Mouse (Mus musculus): ENCODE measurements around the gene Acer3. TPM values are rescaled to one million over a fixed set of nuclear protein-coding genes. Genes with fewer than 3 reads are reported as not detected.
A peak's percentile ranks its signal among the peaks of the same experiment; 100 is the strongest.

The Acer3 gene
- total and polyA plus RNA-seq, 3 experiments = 17.2 to 41.7 TPM; not detected in 1

- Histone ChIP-seq H3K9ac (ENCODE audit: control insufficient read depth, low read depth, low read length, poor library complexity, severe bottlenecking) (no peak within 1 kb of the TSS), H3K27me3 (ENCODE audit: control insufficient read depth in 1 of 2, insufficient read depth in 2 of 2, low read length in 2 of 2) (peaks cover 0 to 1% of the 10 kb centered on the region in 2 experiments; a peak in 1 of 4 replicates), H3K79me2 (ENCODE audit: control insufficient read depth, insufficient read depth, low read length, poor library complexity) (no peaks in the 10 kb centered on the region), H3K27ac (ENCODE audit: control insufficient read depth, low read depth, low read length) (no peak within 1 kb of the TSS), H3K4me1 (ENCODE audit: control insufficient read depth in 1 of 2, insufficient read depth in 2 of 2, low read length in 2 of 2) (peaks cover 0 to 5% of the 10 kb centered on the region in 2 experiments; a peak in 2 of 4 replicates), H3K36me3 (ENCODE audit: control insufficient read depth in 1 of 2, insufficient read depth in 2 of 2, low read length in 2 of 2) (no peaks in the 10 kb centered on the region; a peak in 1 of 4 replicates), H3K9me3 (replicated peaks; ENCODE audit: insufficient read depth, low read length) (no peaks in the 10 kb centered on the region), H3K4me3 (ENCODE audit: control insufficient read depth in 1 of 2, insufficient read depth in 1 of 2, low read depth in 2 of 2, low read length in 2 of 2) (no peak within 1 kb of the TSS)
- DNase-seq (ENCODE audit: low read depth, low spot score) = no peak
- TF ChIP-seq ZKSCAN1 (IDR thresholded peaks at IDR 0.05; ENCODE audit: low read depth, low read length) (no peak), CHD2 (IDR thresholded peaks at IDR 0.05; ENCODE audit: low read length) (no peak)
Measured at GRCm38 (mm10) chr7:98199381-98199780, 121.6 kb downstream of the Acer3 start, which contains the start of gene B3gnt6. TSS of gene B3gnt6 (minus strand) at chr7:98199481.

DNA sequence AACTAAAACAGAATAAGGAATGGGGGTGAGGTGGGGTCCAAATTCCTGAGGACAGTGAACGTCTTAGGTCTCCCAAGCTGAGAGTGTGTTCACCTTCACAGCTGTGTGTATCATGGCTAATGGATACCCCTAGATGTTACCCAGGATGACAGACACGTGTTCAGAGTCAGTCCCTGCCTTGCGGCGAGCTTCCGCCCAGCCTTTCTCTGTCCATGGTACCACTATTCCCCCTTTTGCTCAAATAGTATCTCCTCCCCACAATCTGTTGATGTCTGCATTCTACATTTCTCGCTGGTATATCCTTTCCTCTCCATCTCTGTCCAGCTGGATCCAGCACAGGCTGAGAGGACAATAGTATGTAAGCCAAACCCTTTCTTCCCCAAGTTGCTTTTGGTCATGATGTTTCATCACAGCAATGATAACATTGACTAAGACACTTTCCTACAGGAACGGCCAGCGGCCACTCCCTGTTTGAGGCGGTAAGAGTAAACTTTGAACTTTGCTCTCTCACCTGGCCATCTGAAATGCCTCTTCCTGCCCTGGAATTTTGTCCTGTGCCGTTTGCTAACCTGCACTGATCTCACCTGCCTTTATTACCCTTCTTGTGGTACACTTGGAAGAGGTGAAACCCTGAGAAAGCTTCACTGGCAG lies 125.7 kb downstream of the Acer3 start:
- TF ChIP-seq ZKSCAN1 (IDR thresholded peaks at IDR 0.05; ENCODE audit: low read depth, low read length) (no peak), POLR2AphosphoS2 (IDR thresholded peaks at IDR 0.05; ENCODE audit: low read length) (no peak), TAL1 (IDR thresholded peaks at IDR 0.05; ENCODE audit: low read length) (no peak), MAX (IDR thresholded peaks at IDR 0.05; ENCODE audit: low read length) (peak; percentile 49; the same call in 1 of the 2 replicates), MXI1 (IDR thresholded peaks at IDR 0.05; ENCODE audit: low read depth, low read length) (peak; percentile 89), ZNF384 (IDR thresholded peaks at IDR 0.05; ENCODE audit: low read depth, low read length) (no peak), SIN3A (IDR thresholded peaks at IDR 0.05; ENCODE audit: low read length) (peak; percentile 59), MYB (IDR thresholded peaks at IDR 0.05; ENCODE audit: low read depth, low read length) (no peak), ZMIZ1 (IDR thresholded peaks at IDR 0.05; ENCODE audit: low read depth, low read length) (no peak), ZC3H11A (IDR thresholded peaks at IDR 0.05; ENCODE audit: low read depth, low read length) (no peak)
- DNase-seq (ENCODE audit: low read depth, low spot score) = peak; percentile 23
- peaks cover 0 to 7% of the 10 kb centered on the region in 2 experiments; a peak in 2 of 4 replicates for H3K4me1 ChIP-seq (ENCODE audit: control insufficient read depth in 1 of 2, insufficient read depth in 2 of 2, low read length in 2 of 2)
- H3K9me3 ChIP-seq (replicated peaks; ENCODE audit: insufficient read depth, low read length) = no peaks in the 10 kb centered on the region
- peaks cover 0 to 1% of the 10 kb centered on the region in 2 experiments; a peak in 1 of 4 replicates for H3K27me3 ChIP-seq (ENCODE audit: control insufficient read depth in 1 of 2, insufficient read depth in 2 of 2, low read length in 2 of 2)
- no peak overlapping the region for H3K27ac ChIP-seq (ENCODE audit: control insufficient read depth, low read depth, low read length)
- no peaks in the 10 kb centered on the region for H3K79me2 ChIP-seq (ENCODE audit: control insufficient read depth, insufficient read depth, low read length, poor library complexity)
- peaks cover 0 to 1% of the 10 kb centered on the region in 2 experiments; a peak in 1 of 4 replicates for H3K36me3 ChIP-seq (ENCODE audit: control insufficient read depth in 1 of 2, insufficient read depth in 2 of 2, low read length in 2 of 2)
- H3K4me3 ChIP-seq (ENCODE audit: control insufficient read depth in 1 of 2, insufficient read depth in 1 of 2, low read depth in 2 of 2, low read length in 2 of 2) = no peak overlapping the region
- no peak overlapping the region for H3K9ac ChIP-seq (ENCODE audit: control insufficient read depth, low read depth, low read length, poor library complexity, severe bottlenecking)

DNA sequence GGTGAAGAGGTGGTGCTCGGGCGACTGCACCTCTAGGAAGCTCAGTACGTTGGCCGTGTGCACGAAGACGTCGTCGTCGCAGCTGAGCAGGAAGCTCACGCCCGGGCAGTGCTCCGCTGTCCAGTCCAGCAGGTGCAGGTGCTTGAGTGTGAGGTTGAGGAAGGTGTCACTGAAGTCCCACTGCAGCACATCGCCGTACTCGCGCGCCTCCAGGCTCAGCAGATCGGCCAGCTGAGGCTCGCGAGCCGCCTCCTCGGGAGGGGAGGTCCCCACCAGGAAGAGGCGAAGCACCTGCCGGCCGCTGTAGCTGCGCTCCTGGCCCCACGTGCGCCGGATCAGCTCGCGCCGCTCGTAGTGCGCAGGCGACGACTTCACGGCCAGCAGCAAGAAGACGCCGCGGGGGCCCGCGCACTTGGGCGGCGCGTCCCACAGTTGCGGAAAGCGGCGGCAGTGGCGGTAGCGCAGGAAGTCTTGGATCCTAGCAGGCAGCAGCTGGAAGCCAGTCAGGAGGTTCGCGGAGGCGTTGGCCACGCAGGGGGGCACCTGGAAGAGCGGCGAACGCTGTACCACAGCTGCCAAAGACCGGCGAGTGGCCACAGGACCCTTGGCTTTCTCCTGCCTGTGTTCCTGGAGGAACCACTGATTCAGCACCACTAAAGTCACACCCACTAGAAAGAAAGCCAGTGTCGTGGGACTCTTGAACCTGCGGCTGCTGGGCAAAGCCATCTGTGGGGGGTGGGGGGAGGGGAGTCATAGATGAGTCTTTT lies 126.8 kb downstream of the Acer3 start:
- Histone ChIP-seq H3K36me3 (ENCODE audit: control insufficient read depth in 1 of 2, insufficient read depth in 2 of 2, low read length in 2 of 2) (peaks cover 0 to 2% of the 10 kb centered on the region in 2 experiments; a peak in 1 of 4 replicates), H3K4me3 (ENCODE audit: control insufficient read depth in 1 of 2, insufficient read depth in 1 of 2, low read depth in 2 of 2, low read length in 2 of 2) (no peak overlapping the region), H3K79me2 (ENCODE audit: control insufficient read depth, insufficient read depth, low read length, poor library complexity) (no peaks in the 10 kb centered on the region), H3K27ac (ENCODE audit: control insufficient read depth, low read depth, low read length) (no peak overlapping the region), H3K9ac (ENCODE audit: control insufficient read depth, low read depth, low read length, poor library complexity, severe bottlenecking) (no peak overlapping the region), H3K4me1 (ENCODE audit: control insufficient read depth in 1 of 2, insufficient read depth in 2 of 2, low read length in 2 of 2) (peaks cover 0 to 7% of the 10 kb centered on the region in 2 experiments; a peak in 2 of 4 replicates), H3K9me3 (replicated peaks; ENCODE audit: insufficient read depth, low read length) (no peaks in the 10 kb centered on the region), H3K27me3 (ENCODE audit: control insufficient read depth in 1 of 2, insufficient read depth in 2 of 2, low read length in 2 of 2) (peaks cover 0 to 1% of the 10 kb centered on the region in 2 experiments; a peak in 1 of 4 replicates)
- no peak for TF ChIP-seq USF2 (IDR thresholded peaks at IDR 0.05; ENCODE audit: borderline replicate concordance in 1 of 2, insufficient read depth in 1 of 2, low read depth in 1 of 2, low read length in 2 of 2)
- no peak for TF ChIP-seq POLR2AphosphoS2 (IDR thresholded peaks at IDR 0.05; ENCODE audit: low read length)
- no peak for TF ChIP-seq CHD2 (IDR thresholded peaks at IDR 0.05; ENCODE audit: low read length)
- TF ChIP-seq MXI1 (IDR thresholded peaks at IDR 0.05; ENCODE audit: low read depth, low read length) = no peak
- no peak for DNase-seq (ENCODE audit: low read depth, low spot score)

Data from MEL (cell line).